Mouse (Mus musculus) embryonic facial prominence, embryonic 11.5 days (tissue): ENCODE measurements at regions not wholly inside any gene's neighbourhood (a gene's known extent, or its start where the extent isn't known, plus 50 kb on each side); places are given as distances from the start of the nearest gene placed in this dataset.
"Not testable (repeated sequence)": the region's sequence is repeated elsewhere in the genome, so short reads cannot be mapped to it uniquely, and the experiment has no call there.

Source experiments
- ATAC-seq: fragments of 200-750 bp; cut with Nextera tagmentation; replicated peaks from 2 replicates; pipeline ENCODE4 v1.8.0; 2017; ENCODE audit warnings: low read depth; ENCODE audit not compliant: insufficient number of reproducible peaks, low FRiP score, low TSS enrichment
- DNase-seq: peaks from one replicate; pipeline ENCODE4 v3.0.0-alpha.2; 2015; ENCODE audit warnings: low spot score
- H3K27ac ChIP-seq: fragments of 300-500 bp; sonication (generic); replicated peaks from 2 replicates; pipeline ENCODE4 v1.5.1; 2014; ENCODE audit warnings: mild to moderate bottlenecking, low read depth, low read length, control low read depth
- H3K27me3 ChIP-seq: fragments of 300-500 bp; sonication (generic); 2 replicates; pipeline ENCODE4 v1.6.1; 2014; ENCODE audit warnings: mild to moderate bottlenecking, low read length, moderate library complexity, mixed read lengths; ENCODE audit not compliant: control insufficient read depth, insufficient read depth
- H3K36me3 ChIP-seq: fragments of 300-500 bp; sonication (generic); replicated peaks from 2 replicates; pipeline ENCODE4 v1.6.1; 2014; ENCODE audit warnings: low read depth, mild to moderate bottlenecking, low read length, moderate library complexity, mixed read lengths; ENCODE audit not compliant: control insufficient read depth, insufficient read depth
- H3K4me1 ChIP-seq: fragments of 300-500 bp; sonication (generic); 2 replicates; pipeline ENCODE4 v1.6.1; 2014; ENCODE audit warnings: low read length, mixed read lengths; ENCODE audit not compliant: control insufficient read depth, insufficient read depth
- H3K4me2 ChIP-seq: fragments of 300-500 bp; sonication (generic); 2 replicates; pipeline ENCODE4 v1.6.1; 2014; ENCODE audit warnings: low read depth, mild to moderate bottlenecking, control low read depth, low read length, moderate library complexity
- H3K4me3 ChIP-seq: fragments of 300-500 bp; sonication (generic); 2 replicates; pipeline ENCODE4 v1.5.1; 2014; ENCODE audit warnings: low read depth, low read length, control low read depth
- H3K9ac ChIP-seq: fragments of 300-500 bp; sonication (generic); replicated peaks from 2 replicates; pipeline ENCODE4 v1.6.1; 2014; ENCODE audit warnings: mild to moderate bottlenecking, control low read depth, low read length
- H3K9me3 ChIP-seq: fragments of 300-500 bp; sonication (generic); replicated peaks from 2 replicates; pipeline ENCODE4 v1.6.1; 2016; ENCODE audit warnings: mild to moderate bottlenecking, low read length, inconsistent platforms, mixed read lengths; ENCODE audit not compliant: control insufficient read depth
- WGBS: fragments of 180-500 bp; shearing (Covaris S2); extraction: QIAGEN DNeasy Blood & Tissue Kit; methylation state at CpG from one replicate; pipeline ENCODE4 v1.1.7; 2014; 5-methylcytosine and 5-hydroxymethylcytosine counted together

- H3K4me2 ChIP-seq = no peak overlapping the region
- ATAC-seq (no peak), DNase-seq (no peak)
Observed at GRCm38 (mm10) chr11:27105920-27106319, 512.1 kb upstream of the Vrk2 start.

GRCm38 (mm10) chr11:27102906-27103305 is 509.1 kb upstream of the Vrk2 start:
- H3K9me3 ChIP-seq = no peaks in the 10 kb centered on the region
- H3K4me1 ChIP-seq = no peaks in the 10 kb centered on the region
- no peak overlapping the region for H3K9ac ChIP-seq
- no peaks in the 10 kb centered on the region for H3K27me3 ChIP-seq
- H3K27ac ChIP-seq = no peak overlapping the region
- DNase-seq (no peak), ATAC-seq (no peak)
- no peaks in the 10 kb centered on the region for H3K36me3 ChIP-seq
- no peak overlapping the region for H3K4me2 ChIP-seq
- H3K4me3 ChIP-seq = no peak overlapping the region

More at GRCm38 (mm10) chr11:27105920-27106319, 512.1 kb upstream of the Vrk2 start:
- H3K27me3 ChIP-seq = no peaks in the 10 kb centered on the region
- no peak overlapping the region for H3K9ac ChIP-seq
- H3K36me3 ChIP-seq = no peaks in the 10 kb centered on the region
- H3K9me3 ChIP-seq = no peaks in the 10 kb centered on the region
- no peak overlapping the region for H3K4me3 ChIP-seq
- 68% methylated on average over 5 of the region's 5 CpGs for WGBS
- H3K4me1 ChIP-seq = no peaks in the 10 kb centered on the region
- H3K27ac ChIP-seq = no peak overlapping the region

- ATAC-seq (no peak), DNase-seq (no peak)
- no peaks in the 10 kb centered on the region for H3K9me3 ChIP-seq
- no peaks in the 10 kb centered on the region for H3K36me3 ChIP-seq
- H3K4me1 ChIP-seq = no peaks in the 10 kb centered on the region
- no peak overlapping the region for H3K9ac ChIP-seq
- H3K27ac ChIP-seq = no peak overlapping the region
- no peak overlapping the region for H3K4me3 ChIP-seq
- H3K4me2 ChIP-seq = no peak overlapping the region
- WGBS = 98% methylated on average over 2 of the region's 2 CpGs
- H3K27me3 ChIP-seq = no peaks in the 10 kb centered on the region
Observed at GRCm38 (mm10) chr11:27102045-27102444, 508.2 kb upstream of the Vrk2 start.

DNA sequence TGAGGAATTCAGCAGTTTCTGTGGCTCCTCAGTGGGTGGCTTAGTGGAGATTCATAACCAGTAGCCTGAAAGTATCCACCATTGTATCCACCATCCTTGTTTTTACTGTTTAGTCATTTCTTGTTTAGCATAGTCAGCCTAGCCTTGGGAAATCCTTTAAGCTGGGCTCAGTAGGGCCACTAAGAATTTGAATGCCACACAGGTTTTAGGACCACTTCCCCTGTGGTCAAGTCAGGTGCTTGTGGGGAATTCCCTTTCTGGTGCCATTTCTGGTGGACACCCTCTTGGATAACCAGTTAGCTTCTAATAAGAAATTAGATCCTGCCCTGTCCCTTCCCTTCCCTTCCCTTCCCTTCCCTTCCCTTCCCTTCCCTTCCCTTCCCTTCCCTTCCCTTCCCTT is 502.8 kb upstream of the Vrk2 start:
- H3K9ac ChIP-seq = no peak overlapping the region
- no peaks in the 10 kb centered on the region for H3K36me3 ChIP-seq
- ATAC-seq = no peak
- no peak overlapping the region for H3K4me2 ChIP-seq
- no peaks in the 10 kb centered on the region for H3K9me3 ChIP-seq
- H3K27me3 ChIP-seq = no peaks in the 10 kb centered on the region
- no peak for DNase-seq
- H3K4me1 ChIP-seq = no peaks in the 10 kb centered on the region
- H3K4me3 ChIP-seq = no peak overlapping the region
- no peak overlapping the region for H3K27ac ChIP-seq

DNA sequence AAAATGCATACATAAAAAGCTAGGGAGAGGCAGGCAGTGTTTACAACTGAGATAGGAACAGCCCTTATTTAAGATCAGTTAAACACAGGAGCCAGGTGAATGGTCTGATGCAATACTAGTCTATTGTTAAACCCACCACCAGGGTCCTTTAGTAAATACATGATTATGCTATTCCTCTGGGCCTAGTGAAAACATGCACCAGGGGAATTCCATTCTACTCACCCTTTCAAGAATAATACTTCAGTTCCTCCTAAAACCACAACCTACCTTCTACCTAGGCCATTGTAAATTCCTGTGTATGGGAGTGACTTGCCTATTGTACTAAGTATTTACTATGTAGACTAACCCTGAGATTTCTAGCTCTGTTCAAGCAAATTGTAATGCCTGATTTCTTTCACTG is 501.7 kb upstream of the Vrk2 start:
- not testable (repeated sequence) for H3K4me2 ChIP-seq, ATAC-seq, H3K36me3 ChIP-seq

DNA sequence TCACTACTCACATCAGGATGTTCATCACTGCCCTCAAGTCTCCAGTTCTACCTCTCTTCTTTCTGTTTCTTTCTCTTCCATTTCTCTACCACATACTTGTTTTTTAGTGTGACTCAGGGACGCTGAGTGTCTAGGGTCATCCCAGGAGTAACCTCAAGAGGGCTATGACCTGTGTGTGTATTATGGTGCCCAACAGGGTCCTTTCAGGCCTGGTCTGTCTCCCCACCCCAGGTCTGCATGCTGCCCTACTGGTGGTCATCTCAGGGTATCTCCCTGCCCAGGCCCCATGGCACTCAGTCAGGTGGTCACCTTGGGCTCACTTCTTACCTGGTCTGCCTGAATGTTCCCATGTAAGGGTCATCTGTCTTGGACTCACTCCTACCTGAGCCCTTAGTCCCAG is 492.7 kb upstream of the Vrk2 start:
- Histone ChIP-seq H3K36me3 (no peaks in the 10 kb centered on the region), H3K4me2 (no peak overlapping the region), H3K9me3 (no peaks in the 10 kb centered on the region), H3K27ac (no peak overlapping the region), H3K27me3 (no peaks in the 10 kb centered on the region), H3K9ac (no peak overlapping the region), H3K4me1 (no peaks in the 10 kb centered on the region), H3K4me3 (no peak overlapping the region)
- no peak for DNase-seq
- ATAC-seq = peak; percentile 52; the same call in 1 of the 2 replicates
- WGBS = 89% methylated on average over 1 of the region's 1 CpGs

More for the DNA sequence above, 501.7 kb upstream of the Vrk2 start:
- not testable (repeated sequence) for H3K27me3 ChIP-seq, H3K4me3 ChIP-seq, H3K9ac ChIP-seq, H3K9me3 ChIP-seq, H3K4me1 ChIP-seq, H3K27ac ChIP-seq, DNase-seq

DNA sequence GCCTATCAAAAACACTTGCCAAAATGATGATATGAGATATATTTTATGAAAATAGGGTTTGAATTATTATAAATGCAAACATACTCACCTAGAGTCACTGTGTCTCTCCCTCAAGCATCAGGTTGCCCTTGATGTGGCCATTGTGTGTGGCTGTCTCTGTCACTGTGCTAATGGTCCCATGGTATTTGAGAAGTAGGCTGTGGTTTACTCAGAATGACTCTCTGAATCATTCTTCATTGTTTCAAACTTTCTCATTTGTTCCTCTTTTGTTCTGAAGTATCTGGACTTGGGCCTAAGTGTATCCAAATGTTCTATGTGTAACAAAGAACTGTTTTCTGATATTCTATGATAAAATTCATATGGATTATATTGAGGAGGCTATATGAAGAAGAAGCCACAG is 487.4 kb upstream of the Vrk2 start:
- H3K4me3 ChIP-seq = no peak overlapping the region
- no peak overlapping the region for H3K4me2 ChIP-seq
- H3K27ac ChIP-seq = no peak overlapping the region
- no peaks in the 10 kb centered on the region for H3K36me3 ChIP-seq
- H3K9ac ChIP-seq = no peak overlapping the region
- H3K27me3 ChIP-seq = no peaks in the 10 kb centered on the region
- ATAC-seq (no peak), DNase-seq (no peak)
- H3K9me3 ChIP-seq = no peaks in the 10 kb centered on the region
- no peaks in the 10 kb centered on the region for H3K4me1 ChIP-seq

DNA sequence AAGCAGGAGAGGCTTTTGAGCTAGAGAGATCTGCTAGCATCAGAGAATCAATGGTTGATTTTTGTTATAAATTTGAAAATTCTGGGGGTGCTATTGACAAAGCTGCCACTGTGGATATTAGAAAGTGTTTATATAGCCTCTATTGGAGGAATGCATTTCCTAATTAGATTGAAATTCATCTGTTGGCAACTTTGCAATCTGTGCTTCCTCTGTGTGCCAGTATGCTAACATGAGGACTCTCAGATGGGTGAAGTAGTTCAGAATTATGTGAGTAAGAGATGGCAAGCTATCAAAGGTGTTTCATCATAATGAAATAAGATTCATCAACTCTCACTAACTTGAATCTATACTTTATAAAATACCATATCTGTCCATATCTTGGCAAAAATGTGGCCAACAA is 476.6 kb upstream of the Vrk2 start:
- ATAC-seq = no peak
- Histone ChIP-seq H3K4me2 (no peak overlapping the region), H3K4me3 (no peak overlapping the region), H3K27me3 (no peaks in the 10 kb centered on the region), H3K9me3 (no peaks in the 10 kb centered on the region), H3K9ac (no peak overlapping the region), H3K4me1 (no peaks in the 10 kb centered on the region), H3K36me3 (no peaks in the 10 kb centered on the region), H3K27ac (no peak overlapping the region)
- no peak for DNase-seq
